Mouse (Mus musculus) thymus, adult 2 months (tissue): ENCODE data around the gene Akap13.

Source experiments
- CTCF ChIP-seq: fragments of 200-500 bp; IDR thresholded peaks from 2 replicates; pipeline ENCODE4 v1.5.1; 2012; ENCODE audit warnings: mild to moderate bottlenecking, control low read depth, low read length, moderate library complexity, borderline replicate concordance; ENCODE audit not compliant: control insufficient read depth, poor library complexity, insufficient read depth; ENCODE audit errors: extremely low read depth
- POLR2A ChIP-seq: fragments of 200-500 bp; IDR thresholded peaks from 2 replicates; pipeline ENCODE4 v1.6.1; 2012; ENCODE audit warnings: mild to moderate bottlenecking, low read length, control low read depth, moderate library complexity; ENCODE audit not compliant: control insufficient read depth, poor library complexity, insufficient read depth; ENCODE audit errors: extremely low read depth

GRCm38 (mm10) chr7:75724012-75724411, 268.7 kb downstream of the Akap13 start:
- no peak for TF ChIP-seq CTCF
- no peak for TF ChIP-seq POLR2A
